Mouse (Mus musculus) neural tube, embryonic 15.5 days (tissue): ENCODE measurements around the gene Btbd17. TPM values are rescaled to one million over a fixed set of nuclear protein-coding genes. Genes with fewer than 3 reads are reported as not detected.
A peak's percentile ranks its signal among the peaks of the same experiment; 100 is the strongest.

ENCODE experiments used
- ATAC-seq: fragments of 200-750 bp; cut with Nextera tagmentation; 2 replicates; pipeline ENCODE4 v1.8.0; 2017; ENCODE audit warnings: mild to moderate bottlenecking, moderate TSS enrichment, moderate library complexity; ENCODE audit not compliant: low FRiP score
- H3K27ac ChIP-seq: fragments of 300-500 bp; sonication (generic); replicated peaks from 2 replicates; pipeline ENCODE4 v1.5.1; 2015; ENCODE audit warnings: mild to moderate bottlenecking, inconsistent platforms
- H3K27me3 ChIP-seq: fragments of 300-500 bp; sonication (generic); replicated peaks from 2 replicates; pipeline ENCODE4 v1.6.1; 2015; ENCODE audit warnings: inconsistent platforms
- H3K36me3 ChIP-seq: fragments of 300-500 bp; sonication (generic); 2 replicates; pipeline ENCODE4 v1.6.1; 2015; ENCODE audit warnings: inconsistent platforms
- H3K4me1 ChIP-seq: fragments of 300-500 bp; sonication (generic); 2 replicates; pipeline ENCODE4 v1.6.1; 2015; ENCODE audit warnings: inconsistent platforms
- H3K4me2 ChIP-seq: fragments of 300-500 bp; sonication (generic); 2 replicates; pipeline ENCODE4 v1.6.1; 2015; ENCODE audit warnings: inconsistent platforms, mild to moderate bottlenecking, moderate library complexity
- H3K4me3 ChIP-seq: fragments of 300-500 bp; sonication (generic); replicated peaks from 2 replicates; pipeline ENCODE4 v1.5.1; 2015; ENCODE audit warnings: mild to moderate bottlenecking, inconsistent platforms
- H3K9ac ChIP-seq: fragments of 300-500 bp; sonication (generic); replicated peaks from 2 replicates; pipeline ENCODE4 v1.6.1; 2015; ENCODE audit warnings: mild to moderate bottlenecking, inconsistent platforms
- H3K9me3 ChIP-seq: fragments of 300-500 bp; sonication (generic); replicated peaks from 2 replicates; pipeline ENCODE4 v1.6.1; 2016; ENCODE audit warnings: inconsistent platforms
- WGBS: fragments of 180-500 bp; shearing (Covaris S2); methylation state at CpG from one replicate; pipeline ENCODE4 v1.1.7; 2015; ENCODE audit warnings: mixed read lengths; 5-methylcytosine and 5-hydroxymethylcytosine counted together
- polyA plus RNA-seq: library from polyadenylated mRNA; unstranded; fragments of >200 nt; fragmentation: Nextera tagmentation; extraction: Ambion mirVana; gene quantifications from 2 replicates; pipeline ENCODE4 v1.2.1, GENCODE M21; 2015

Btbd17 gene
- polyA plus RNA-seq, 1 experiment from 2014 or later: 21.3 TPM

DNA sequence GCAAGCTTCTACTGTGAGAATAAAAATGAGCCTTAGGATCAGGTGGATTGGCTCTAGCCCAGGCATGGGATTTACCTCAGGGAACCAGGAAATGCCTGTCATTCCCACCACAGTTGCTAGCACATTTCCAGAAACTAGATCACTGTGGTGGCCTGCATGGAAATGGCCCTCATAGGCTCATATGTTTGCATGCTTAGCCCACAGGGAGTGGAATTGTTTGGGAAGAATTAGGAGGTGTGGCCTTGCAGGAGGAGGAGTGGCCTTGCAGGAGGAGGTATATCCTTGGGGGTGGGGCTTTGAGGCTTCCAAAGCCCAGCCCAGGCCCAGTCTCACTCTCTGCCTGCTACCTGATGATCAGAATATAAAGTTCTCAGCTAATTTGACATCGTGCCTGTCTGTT, 6.2 kb upstream of the Btbd17 start:
- H3K4me1 ChIP-seq: peaks cover 5% of the 10 kb centered on the region; the same call in 1 of the 2 replicates
- no peak for ATAC-seq
- H3K4me2 ChIP-seq: no peak overlapping the region
- H3K27ac ChIP-seq: no peak overlapping the region
- no peaks in the 10 kb centered on the region for H3K9me3 ChIP-seq
- H3K36me3 ChIP-seq: no peaks in the 10 kb centered on the region
- H3K27me3 ChIP-seq: no peaks in the 10 kb centered on the region
- H3K9ac ChIP-seq: no peak overlapping the region
- 85% methylated on average over 1 of the region's 1 CpGs for WGBS
- H3K4me3 ChIP-seq: no peak overlapping the region

DNA sequence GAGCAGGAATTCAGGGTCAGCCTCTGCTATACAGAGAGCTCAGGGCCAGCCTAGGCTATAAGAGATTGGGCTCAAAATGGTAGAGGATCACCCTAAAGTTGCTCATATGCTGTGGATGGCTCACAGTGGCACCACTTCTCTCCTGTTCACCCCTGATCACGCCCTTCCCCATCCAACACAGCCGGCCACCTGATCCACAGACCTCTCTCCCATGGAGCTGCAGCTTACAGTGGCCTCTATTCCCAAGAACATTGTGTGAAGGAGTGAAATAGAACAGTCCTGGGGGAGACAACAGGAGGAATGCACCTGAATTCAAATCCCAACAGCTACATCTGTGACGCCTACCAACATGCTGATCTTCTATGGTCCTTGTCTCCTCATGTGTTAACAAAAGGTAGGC, 2.9 kb upstream of the Btbd17 start, which contains the start of gene Gpr142:
Gene Gpr142 (plus strand): TSS at position 301 of the 400 bp plus-strand sequence.
- Histone ChIP-seq H3K27me3 (no peaks in the 10 kb centered on the region), H3K4me2 (no peak within 1 kb of the TSS), H3K27ac (no peak within 1 kb of the TSS), H3K9me3 (no peaks in the 10 kb centered on the region), H3K4me3 (no peak within 1 kb of the TSS), H3K4me1 (peaks cover 34% of the 10 kb centered on the region), H3K9ac (no peak within 1 kb of the TSS), H3K36me3 (no peaks in the 10 kb centered on the region)
- no peak for ATAC-seq
- 96% methylated on average over 3 of the region's 3 CpGs for WGBS

GRCm38 (mm10) chr11:114797981-114798380, 2.2 kb upstream of the Btbd17 start:
- Histone ChIP-seq H3K9me3 (no peaks in the 10 kb centered on the region), H3K27me3 (no peaks in the 10 kb centered on the region), H3K4me2 (no peak overlapping the region), H3K9ac (no peak overlapping the region), H3K4me1 (peaks cover 38% of the 10 kb centered on the region), H3K4me3 (no peak overlapping the region), H3K27ac (no peak overlapping the region), H3K36me3 (no peaks in the 10 kb centered on the region)
- WGBS: 93% methylated on average over 3 of the region's 3 CpGs
- no peak for ATAC-seq

GRCm38 (mm10) chr11:114797176-114797575, 1.4 kb upstream of the Btbd17 start:
- no peak for ATAC-seq
- Histone ChIP-seq H3K9ac (no peak overlapping the region), H3K27me3 (0 out of 2 replicates have a peak, but pooled peaks cover 4% of the 10 kb centered on the region), H3K9me3 (no peaks in the 10 kb centered on the region), H3K4me2 (no peak overlapping the region), H3K27ac (peak overlapping the region; percentile 93; the same call in 1 of the 2 replicates), H3K4me1 (peaks cover 43% of the 10 kb centered on the region), H3K36me3 (no peaks in the 10 kb centered on the region), H3K4me3 (no peak overlapping the region)
- 91% methylated on average over 7 of the region's 7 CpGs for WGBS

DNA sequence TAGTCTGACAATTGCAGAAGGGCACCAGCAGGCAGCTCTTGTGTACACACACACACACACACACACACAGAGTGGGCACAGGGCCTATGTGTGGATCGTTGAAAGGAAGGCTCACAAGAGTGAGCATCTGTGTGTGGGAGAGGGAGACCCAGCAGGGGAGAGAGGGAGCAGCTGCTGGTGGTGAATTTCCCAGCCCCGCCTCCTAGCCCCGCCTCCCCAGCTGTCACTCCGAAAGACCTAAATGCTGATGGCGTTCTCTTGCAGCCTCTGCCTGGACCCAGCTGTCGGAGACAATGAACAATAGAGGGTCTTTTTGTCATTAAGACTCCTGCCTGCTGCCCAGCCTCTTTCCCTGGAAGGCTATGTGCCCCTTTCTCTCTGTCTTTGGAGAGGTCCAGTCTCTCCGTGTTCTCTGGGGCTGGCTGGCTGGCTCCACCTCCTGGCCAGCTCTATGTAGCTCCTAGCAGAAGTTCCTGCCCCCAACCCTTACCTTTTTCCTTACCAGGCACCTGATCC, 456 bp downstream of the Btbd17 start:
- peaks cover 9% of the 10 kb centered on the region for H3K27me3 ChIP-seq
- peaks cover 60% of the 10 kb centered on the region for H3K4me1 ChIP-seq
- WGBS: 2% methylated on average over 7 of the region's 7 CpGs
- peak; percentile 81 for ATAC-seq
- no peaks in the 10 kb centered on the region for H3K9me3 ChIP-seq
- H3K9ac ChIP-seq: peak overlapping the region; percentile 46
- peak overlapping the region; percentile 40 for H3K4me3 ChIP-seq
- H3K4me2 ChIP-seq: peak overlapping the region; percentile 92
- H3K36me3 ChIP-seq: no peaks in the 10 kb centered on the region
- peak overlapping the region; percentile 93 for H3K27ac ChIP-seq

DNA sequence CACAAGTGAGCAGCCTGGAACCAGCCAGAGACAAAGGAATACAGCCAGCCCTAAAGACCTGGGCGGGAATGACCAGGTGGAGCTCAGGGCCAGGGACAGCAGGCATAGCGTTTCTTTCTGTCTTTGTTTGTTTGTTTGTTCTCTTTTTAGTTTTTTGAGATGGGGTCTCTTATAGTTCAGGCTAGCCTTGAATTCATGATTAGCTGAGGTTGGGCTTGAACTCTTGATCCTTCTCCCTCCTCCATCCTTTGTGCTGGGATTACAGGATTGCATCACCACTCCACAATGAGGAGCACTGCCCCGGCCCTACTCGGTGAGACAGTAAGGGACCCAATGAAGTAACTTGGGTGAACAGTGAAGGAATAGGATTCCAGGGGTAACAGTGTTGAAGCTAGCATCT, 1.1 kb downstream of the Btbd17 start:
- no peaks in the 10 kb centered on the region for H3K36me3 ChIP-seq
- ATAC-seq: no peak
- no peaks in the 10 kb centered on the region for H3K9me3 ChIP-seq
- WGBS: 24% methylated on average over 4 of the region's 4 CpGs
- H3K27ac ChIP-seq: peak overlapping the region; percentile 93
- H3K4me1 ChIP-seq: peaks cover 64% of the 10 kb centered on the region
- H3K9ac ChIP-seq: peak overlapping the region; percentile 46; the same call in 1 of the 2 replicates
- H3K4me2 ChIP-seq: peak overlapping the region; percentile 92
- H3K4me3 ChIP-seq: peak overlapping the region; percentile 40
- peaks cover 15% of the 10 kb centered on the region for H3K27me3 ChIP-seq

GRCm38 (mm10) chr11:114793868-114794545, 1.7 kb downstream of the Btbd17 start:
- peaks cover 71% of the 10 kb centered on the region for H3K4me1 ChIP-seq

DNA sequence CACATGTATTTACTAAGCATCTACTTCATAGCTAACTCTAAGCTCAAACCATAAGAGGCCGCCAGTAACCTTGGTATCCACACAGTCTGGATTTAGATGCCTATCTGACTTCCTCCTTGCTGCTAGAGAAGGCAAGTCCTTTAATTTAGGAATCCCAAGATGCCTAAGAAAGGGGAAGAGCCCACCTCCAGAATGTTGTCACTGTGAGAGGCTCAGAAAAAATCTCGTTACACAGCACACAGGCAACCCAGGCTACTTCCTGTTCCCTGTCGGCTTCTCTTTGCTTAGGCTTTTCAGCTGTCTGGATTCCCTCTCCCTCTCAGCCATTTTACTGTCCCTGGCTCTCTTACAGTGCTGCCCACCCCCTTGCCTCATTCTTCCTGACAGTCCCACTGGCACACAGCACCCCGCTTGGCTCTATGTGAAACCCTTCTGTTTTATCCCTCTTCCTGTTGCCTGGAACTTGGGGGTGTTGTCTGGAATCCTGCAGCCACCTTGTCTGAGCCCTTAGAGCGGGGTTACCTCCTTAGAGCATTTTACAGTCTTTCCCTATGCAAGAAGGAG, 2.7 kb downstream of the Btbd17 start:
- Histone ChIP-seq H3K27ac (peak overlapping the region; percentile 93; the same call in 1 of the 2 replicates), H3K9me3 (no peaks in the 10 kb centered on the region), H3K36me3 (no peaks in the 10 kb centered on the region), H3K4me2 (peak overlapping the region; percentile 92), H3K4me3 (peak overlapping the region; percentile 54; the same call in 1 of the 2 replicates), H3K4me1 (peaks cover 75% of the 10 kb centered on the region), H3K9ac (peak overlapping the region; percentile 1; the same call in 1 of the 2 replicates), H3K27me3 (peaks cover 21% of the 10 kb centered on the region)
- WGBS: 43% methylated on average over 5 of the region's 5 CpGs
- no peak for ATAC-seq

More at GRCm38 (mm10) chr11:114793868-114794545, 1.7 kb downstream of the Btbd17 start:
- peak overlapping the region; percentile 93 for H3K27ac ChIP-seq
- H3K9me3 ChIP-seq: no peaks in the 10 kb centered on the region
- 33% methylated on average over 19 of the region's 19 CpGs for WGBS
- H3K36me3 ChIP-seq: no peaks in the 10 kb centered on the region
- ATAC-seq: no peak
- H3K27me3 ChIP-seq: peaks cover 21% of the 10 kb centered on the region
- H3K9ac ChIP-seq: no peak overlapping the region
- H3K4me3 ChIP-seq: no peak overlapping the region
- H3K4me2 ChIP-seq: peak overlapping the region; percentile 92

DNA sequence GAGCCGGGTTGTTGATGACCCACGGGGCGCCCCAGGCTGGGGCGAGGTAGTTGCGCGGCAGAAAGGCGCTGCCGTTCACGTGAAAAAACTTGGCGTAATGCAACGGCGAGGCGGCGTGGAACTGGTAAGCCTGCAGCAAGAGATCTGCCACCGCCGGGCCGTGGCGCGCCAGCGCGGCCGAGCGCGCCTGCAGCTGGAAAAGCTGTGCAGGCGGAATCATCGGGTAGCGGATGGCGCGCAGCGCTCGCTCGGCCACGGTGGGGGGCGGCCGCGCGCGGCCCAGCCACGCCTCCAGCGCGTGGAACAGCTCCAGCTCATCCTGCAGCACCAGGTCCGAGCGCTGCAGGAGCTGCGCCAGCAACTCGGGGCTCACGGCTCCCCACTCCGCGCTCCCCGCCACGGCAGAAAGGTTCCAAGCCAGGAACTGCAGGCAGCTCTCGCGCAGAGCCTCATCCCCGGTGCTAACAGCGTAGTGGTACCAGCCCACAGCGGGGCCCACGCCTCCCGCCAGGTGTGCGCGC, 3.8 kb downstream of the Btbd17 start:
- Histone ChIP-seq H3K4me2 (peak overlapping the region; percentile 92), H3K4me1 (peaks cover 75% of the 10 kb centered on the region), H3K9ac (peak overlapping the region; percentile 67), H3K9me3 (no peaks in the 10 kb centered on the region), H3K36me3 (no peaks in the 10 kb centered on the region), H3K27ac (peak overlapping the region; percentile 93), H3K4me3 (peak overlapping the region; percentile 54), H3K27me3 (peaks cover 31% of the 10 kb centered on the region)
- WGBS: under 1% methylated on average over 58 of the region's 59 CpGs
- ATAC-seq: peak; percentile 36

DNA sequence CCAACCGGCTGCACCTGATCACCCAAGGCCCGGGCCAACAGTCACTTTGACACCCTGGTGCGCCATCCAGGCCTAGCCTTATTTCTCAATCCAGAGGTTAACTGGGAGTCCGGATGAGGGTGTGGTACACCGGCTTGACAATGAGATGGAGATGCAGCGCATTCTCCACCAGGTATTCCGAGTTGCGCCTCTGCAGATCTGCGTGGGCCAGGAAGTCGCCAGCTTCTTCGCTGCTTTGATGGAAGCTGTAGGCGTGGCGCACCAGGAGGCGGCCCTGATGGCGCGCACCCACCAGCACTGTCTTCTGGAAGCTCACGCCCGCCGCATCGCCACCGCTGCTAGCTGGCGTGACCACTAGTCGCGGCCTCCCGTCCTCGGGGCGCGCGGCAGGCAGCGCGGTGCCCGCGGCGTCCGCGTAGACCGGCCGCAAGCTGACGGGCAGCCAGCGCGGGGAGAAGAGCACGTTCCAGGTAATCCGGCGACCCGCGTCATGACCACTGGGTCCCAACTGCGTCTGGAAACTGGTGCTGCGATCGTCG, 4.3 kb downstream of the Btbd17 start:
- Histone ChIP-seq H3K36me3 (no peaks in the 10 kb centered on the region), H3K4me2 (peak overlapping the region; percentile 92), H3K27me3 (peaks cover 36% of the 10 kb centered on the region), H3K4me1 (peaks cover 77% of the 10 kb centered on the region), H3K27ac (peak overlapping the region; percentile 93), H3K9me3 (no peaks in the 10 kb centered on the region), H3K4me3 (peak overlapping the region; percentile 54), H3K9ac (peak overlapping the region; percentile 67)
- 0 out of 2 replicates have a peak, but pooled peaks have one; percentile 3 for ATAC-seq
- WGBS: 4% methylated on average over 50 of the region's 50 CpGs

GRCm38 (mm10) chr11:114790841-114791240, 4.9 kb downstream of the Btbd17 start:
- peak overlapping the region; percentile 54 for H3K4me3 ChIP-seq
- no peaks in the 10 kb centered on the region for H3K9me3 ChIP-seq
- no peaks in the 10 kb centered on the region for H3K36me3 ChIP-seq
- H3K4me1 ChIP-seq: peaks cover 76% of the 10 kb centered on the region
- 0 out of 2 replicates have a peak overlapping the region, but pooled peaks have one; percentile 93 for H3K27ac ChIP-seq
- H3K9ac ChIP-seq: peak overlapping the region; percentile 67
- peaks cover 37% of the 10 kb centered on the region for H3K27me3 ChIP-seq
- 36% methylated on average over 4 of the region's 4 CpGs for WGBS
- no peak for ATAC-seq
- peak overlapping the region; percentile 92 for H3K4me2 ChIP-seq
